Mouse (Mus musculus) A20 (cell line): Measurements from ENCODE around the gene Pecam1.
"Not testable (repeated sequence)": the region's sequence is repeated elsewhere in the genome, so short reads cannot be mapped to it uniquely, and the experiment has no call there.

Source experiments
- DNase-seq: peaks from one replicate; pipeline ENCODE4 v3.0.0-alpha.2; 2011; ENCODE audit warnings: low read depth, low spot score

The Pecam1 gene

DNA sequence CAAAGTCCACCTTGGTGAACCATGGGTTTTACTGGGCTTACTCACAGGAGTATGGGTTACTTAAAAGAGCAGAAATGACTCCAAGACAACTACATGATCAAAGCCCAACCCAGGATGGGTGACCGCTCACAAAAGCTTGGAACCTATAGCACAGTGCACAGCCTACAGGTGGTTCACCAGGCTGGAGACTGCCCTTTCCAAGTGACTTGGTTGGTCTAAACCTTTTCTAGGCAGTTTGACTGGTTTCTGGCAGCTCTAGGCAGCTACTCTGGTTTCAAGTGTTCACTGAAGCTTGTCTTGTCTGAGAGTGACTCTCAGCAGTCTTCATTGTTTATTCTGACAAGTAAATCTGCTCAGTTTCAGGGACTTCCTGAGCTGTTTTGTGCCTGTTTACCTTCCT is 20.8 kb downstream of the Pecam1 start:
- no peak for DNase-seq

DNA sequence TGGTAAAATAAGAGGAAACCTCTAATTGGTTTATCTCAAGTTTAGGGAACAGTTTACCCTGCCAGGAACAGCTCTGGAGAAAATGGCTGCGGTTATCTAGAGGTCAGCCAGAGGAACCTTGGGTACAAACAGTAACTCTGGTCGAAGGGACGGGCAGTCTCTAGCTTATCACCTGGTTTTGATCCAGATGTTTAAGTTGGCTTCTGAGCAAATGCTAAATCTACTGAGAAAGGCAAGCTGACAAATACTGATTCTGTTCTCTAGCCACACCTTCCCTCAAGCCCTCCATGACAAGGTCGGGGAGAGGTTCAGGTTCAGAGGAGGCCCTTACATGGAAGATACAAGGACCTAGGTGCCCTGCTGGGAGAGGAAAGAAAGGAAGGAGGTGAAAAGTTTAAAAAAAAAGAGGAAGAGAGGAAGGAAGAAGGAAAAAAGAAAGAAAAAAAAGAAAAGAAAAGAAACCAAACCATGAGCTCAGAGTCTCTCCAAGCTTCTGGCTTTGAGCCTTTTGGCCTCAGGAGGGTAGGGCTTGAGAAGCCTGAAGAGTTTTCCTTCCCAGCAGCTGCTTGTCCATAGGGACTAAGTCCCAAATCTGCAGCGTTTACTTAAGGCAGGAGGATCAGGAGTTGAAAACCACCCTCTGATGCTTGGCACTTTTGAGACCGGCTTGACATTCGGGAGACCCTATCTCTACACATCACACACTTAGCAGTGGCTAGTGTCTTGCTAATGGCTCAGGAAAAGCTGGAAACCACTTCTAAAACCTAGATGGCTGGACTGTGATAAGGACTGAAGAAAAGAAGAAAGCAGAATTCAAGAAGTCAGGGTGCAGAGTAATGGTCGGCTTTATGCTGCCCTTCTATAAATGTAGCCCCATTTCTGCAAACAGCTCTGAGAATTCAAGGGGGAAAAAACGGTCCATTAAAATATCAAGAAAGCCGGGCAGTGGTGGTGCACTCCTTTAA is 21.7 kb downstream of the Pecam1 start:
- no peak for DNase-seq

DNA sequence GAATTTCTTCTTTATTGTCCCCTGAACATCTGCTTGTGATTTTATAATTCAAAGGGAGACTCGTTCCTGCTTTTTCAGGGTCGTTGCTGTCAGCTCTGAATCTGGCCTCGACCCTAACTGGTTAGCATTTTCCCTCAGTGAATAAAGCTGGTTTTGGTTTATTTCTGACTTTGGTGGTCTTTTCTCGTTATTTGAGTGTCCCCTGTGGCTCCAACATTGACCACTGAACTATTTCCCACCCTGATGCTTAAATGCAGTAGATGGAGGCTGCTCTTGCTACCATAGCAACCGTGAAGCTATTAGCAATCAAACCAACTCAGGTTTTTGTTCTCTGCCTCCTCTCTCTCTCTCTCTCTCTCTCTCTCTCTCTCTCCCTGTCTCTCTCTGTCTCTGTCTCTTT is 22.5 kb downstream of the Pecam1 start:
- no peak for DNase-seq

- not testable (repeated sequence) for DNase-seq
These were observed 25.6 kb downstream of the Pecam1 start for GRCm38 (mm10) chr11:106724916-106725235.

DNA sequence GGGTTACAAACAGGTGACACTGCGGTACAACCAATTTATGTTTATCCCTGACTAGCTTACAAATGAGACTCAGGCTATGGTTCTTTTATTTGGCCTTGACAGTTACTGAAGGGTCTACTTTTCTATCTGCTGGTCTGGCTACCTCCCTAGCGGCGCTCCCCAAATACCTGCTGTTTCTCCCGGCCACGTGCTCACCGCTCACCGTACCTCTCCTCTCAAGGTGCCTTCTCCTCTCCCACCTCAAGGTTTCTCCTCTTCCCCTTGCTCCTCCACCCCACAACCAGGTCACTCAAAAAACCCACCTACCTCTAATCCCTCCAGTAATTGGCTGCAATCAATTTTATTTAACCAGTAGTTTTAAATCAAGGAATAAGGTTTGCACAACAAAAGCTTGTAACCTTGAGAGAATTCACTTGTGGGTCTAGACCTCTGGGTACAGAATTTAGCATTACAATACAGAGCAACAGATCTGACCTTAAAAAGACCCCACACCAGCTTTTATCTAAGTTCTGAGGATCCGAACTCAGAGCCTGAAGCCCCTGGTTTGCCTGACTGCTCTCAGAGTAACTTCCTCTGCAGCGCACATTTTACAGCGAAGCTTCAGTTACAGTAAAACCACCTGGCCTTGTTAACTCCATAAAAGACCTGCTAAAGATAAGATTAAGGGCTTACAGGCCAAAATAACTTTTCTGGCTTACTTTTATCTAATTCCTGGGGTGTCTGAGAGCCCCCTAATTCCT is 26.1 kb downstream of the Pecam1 start:
- no peak for DNase-seq

- no peak for DNase-seq
These were observed 26.8 kb downstream of the Pecam1 start for GRCm38 (mm10) chr11:106723611-106724125.

DNA sequence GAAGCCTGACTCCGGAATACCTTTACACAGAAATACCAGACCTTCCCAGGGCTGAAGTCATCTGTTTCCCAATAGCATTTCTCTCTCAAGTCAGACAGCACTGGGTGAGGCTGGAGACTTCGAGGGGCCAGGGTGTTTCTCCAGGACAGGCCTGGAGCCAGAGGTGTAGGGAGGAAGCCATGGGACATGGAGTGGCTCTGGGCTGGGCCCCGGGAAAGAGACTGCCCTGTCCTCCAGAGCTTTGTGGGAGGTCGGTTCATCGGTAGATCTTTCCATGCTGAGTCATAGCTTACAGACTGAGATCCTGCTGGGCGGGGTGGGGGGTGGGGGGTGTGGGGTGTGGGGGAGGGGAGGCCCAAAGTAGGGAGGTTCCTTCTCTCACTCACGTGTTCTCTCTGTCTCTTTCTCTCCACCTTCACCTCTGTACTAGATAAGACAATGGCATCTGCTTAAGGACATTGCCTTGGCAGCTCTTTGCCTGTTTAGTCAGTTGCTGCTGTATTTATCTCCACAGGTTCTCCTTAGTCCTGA is 27.5 kb downstream of the Pecam1 start:
- no peak for DNase-seq

GRCm38 (mm10) chr11:106720379-106720778 is 30.0 kb downstream of the Pecam1 start:
- no peak for DNase-seq

DNA sequence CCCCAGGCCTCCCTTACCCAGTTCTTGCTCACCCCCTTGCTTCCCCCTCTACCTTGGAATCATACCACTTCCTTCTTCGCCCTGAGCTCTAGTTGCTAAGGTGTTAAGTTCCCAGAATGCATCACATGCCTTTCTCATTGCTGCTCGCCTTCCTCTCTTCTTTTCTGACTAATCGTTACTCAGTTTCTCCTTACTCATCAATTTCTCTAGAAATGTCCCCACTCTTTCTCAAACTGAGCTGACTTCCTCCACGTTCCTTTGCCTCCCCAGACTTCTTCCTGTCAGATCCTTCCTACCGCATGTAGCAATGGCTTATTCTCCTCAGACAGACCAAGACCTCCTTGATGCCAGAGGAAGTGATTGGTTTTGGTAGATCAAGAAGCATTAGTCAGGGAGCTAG is 33.9 kb downstream of the Pecam1 start:
- DNase-seq: no peak

DNA sequence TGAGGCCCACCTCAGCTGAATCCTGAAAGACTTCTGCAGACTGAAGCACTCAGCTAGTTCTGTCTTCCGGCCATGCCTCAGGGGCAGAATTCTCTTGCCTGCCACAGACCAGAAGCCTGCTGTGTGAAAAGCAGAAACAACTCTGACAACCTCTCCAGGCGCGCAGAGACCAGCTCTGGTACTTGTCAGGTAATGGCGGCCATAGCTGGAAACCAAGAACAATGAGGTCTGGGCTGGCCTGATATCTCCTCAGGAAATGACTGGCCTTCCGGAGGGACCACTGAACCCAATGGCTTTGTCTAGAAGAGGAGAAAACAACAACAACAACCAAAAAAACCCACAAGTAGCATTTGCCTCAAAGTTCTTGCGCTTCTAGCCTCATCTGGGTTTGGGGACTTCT is 35.4 kb downstream of the Pecam1 start:
- DNase-seq: no peak

GRCm38 (mm10) chr11:106710789-106711188 is 39.6 kb downstream of the Pecam1 start:
- DNase-seq: no peak

DNA sequence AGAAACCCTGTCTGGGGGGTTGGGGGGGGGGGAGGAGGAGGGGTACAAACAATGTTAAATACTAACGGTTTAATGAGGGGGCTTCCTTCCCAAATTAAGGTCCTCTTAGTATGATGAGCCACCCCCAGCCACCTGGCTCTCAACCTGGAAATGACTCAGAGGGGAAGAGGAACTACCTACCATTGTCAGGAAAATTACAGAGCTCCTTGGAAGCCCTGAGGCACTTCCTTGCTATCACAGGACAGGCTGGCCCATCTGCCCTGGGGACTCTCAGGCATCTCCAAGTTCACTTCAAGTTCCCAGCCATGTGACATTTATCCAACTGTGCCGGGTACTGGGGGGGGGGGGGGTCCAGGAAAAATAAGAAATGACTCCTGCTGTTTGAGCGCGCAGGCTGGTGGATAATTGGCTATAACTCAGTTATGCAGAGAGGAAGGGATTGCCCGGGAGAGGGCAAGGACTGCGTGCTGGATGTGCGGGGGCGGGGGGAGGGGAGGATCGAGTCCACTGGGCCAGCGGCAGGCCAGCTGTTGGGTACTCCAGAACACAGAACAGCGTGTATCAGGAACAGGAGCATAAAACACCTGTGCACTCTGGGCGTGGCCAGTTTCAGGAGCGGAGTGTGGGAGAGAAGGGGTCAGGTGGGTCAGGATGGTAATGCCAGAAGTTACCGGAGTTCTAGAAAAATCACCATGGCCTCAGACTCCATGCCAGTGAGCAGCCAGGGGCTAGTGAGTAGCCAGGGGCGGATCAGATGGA is 41.0 kb downstream of the Pecam1 start:
- peak; percentile 21 for DNase-seq

DNA sequence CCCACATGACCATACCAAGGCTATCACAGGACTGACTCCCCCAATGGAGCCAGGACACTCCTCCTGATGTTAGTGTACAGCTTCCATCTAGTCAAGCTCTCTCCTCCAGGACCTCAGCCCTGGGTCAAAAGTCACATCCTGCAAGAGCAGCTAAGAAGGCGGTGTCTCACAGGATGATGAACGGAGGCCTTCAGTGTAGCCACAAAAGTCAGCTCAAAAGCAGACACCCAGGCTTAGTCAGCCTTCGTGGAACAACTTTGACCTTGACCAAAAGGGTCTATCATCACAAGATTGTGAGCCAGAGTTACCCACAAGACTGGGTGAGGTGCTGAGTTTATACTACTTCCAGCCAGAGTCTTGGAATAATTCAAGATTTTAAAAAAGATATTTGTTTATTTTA is 42.6 kb downstream of the Pecam1 start:
- no peak for DNase-seq

- no peak for DNase-seq
These were observed 43.3 kb downstream of the Pecam1 start for GRCm38 (mm10) chr11:106707085-106707484.

- no peak for DNase-seq
These were observed 44.2 kb downstream of the Pecam1 start for GRCm38 (mm10) chr11:106706212-106706611.

DNA sequence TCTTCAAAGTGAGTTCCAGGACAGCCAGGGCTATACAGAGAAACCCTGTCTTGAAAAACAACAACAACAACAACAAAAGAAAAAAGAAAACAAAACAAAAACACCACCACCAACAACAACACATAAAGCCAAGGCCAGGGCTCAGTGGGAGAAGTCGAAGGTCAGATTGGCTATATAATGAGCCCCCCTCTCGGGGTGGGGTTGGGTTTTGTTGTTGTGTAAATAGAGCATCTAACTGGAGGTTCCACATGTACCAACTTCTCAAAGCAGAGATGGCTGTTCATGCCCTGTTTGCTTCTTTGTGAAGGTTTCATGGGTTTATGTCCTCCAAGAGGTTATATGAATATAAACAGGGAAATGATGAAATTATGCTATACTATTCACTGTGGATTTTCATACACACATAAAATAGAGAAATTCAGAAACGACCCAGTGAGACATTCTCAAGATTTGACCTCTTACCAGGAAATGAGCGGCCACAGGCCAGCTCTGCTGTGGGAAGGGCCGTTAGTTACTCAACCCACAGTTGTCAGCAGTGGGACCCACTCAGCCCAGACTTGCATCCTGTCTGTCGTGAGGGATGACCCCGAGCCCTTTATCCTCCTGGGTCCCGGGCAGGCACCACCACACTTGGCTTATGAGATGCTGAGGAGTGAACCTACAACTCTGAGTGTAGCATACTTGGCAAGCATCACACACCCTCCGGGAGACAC is 45.9 kb downstream of the Pecam1 start:
- DNase-seq: no peak

DNA sequence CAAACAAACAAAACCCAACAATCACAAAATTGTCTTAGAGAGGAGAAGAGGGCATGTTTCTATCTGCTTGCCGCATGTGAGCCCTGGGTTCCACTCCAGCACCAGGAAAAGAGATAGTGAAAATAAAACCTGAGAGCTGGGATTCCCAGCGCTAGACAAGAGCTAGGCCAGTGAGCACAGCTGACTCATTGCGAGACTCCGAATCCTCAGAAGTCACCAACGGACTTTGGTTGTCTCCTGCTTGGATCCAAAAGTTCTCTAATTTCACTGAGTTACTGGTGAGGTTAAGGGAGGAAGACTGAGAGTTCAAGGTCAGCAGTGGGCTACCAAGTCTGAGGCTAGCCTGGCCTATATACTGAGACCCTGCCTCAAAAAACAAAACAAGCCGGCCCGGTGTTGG is 46.5 kb downstream of the Pecam1 start:
- no peak for DNase-seq

- DNase-seq: peak; percentile 49
These were observed 47.8 kb downstream of the Pecam1 start for GRCm38 (mm10) chr11:106702584-106702983.

DNA sequence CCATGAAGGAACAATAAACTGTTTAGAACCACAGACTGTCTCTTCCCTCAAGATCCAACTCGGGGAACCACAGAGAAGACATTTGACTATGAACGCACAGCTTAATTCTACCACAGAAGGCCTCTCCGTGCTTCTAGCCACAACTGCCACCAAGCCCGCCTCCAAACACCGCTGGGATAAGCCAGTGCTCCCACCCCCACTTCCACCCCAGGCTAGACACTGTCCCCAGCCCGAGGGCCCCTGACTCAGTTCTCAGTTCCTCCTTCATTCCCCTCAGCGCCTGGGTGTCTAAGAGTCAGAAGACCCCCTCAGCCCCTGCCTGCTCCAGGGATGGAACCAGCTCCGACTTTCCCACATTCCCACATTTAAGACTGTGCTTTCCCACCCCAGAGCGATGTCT is 48.8 kb downstream of the Pecam1 start:
- no peak for DNase-seq

DNA sequence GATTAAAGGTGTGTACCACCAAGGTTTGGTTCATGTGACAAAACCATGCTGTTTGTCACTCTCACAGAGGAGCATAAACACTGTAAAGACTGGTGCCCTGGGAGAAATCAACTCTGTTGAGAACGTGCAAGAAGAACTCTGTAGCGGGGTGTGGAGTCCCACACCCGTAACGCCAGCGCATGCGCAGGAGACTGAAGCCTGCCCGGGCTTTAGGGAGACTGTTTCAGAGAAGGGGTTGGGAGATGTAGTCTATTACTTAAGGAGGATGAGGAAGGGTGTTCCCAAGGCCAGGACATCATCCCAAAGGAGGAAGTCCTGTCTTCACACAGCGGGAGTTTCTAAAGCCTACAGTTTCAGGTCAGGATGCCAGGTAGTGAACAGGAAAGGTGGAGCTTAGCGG is 51.3 kb downstream of the Pecam1 start:
- no peak for DNase-seq

GRCm38 (mm10) chr11:106698289-106698688 is 52.1 kb downstream of the Pecam1 start:
- DNase-seq: no peak
